Mouse (Mus musculus) heart, postnatal 0 days (tissue): ENCODE measurements around the gene Greb1.

ENCODE experiments used
- CTCF ChIP-seq: IDR thresholded peaks from 2 replicates; pipeline ENCODE4 v1.5.1; 2016; ENCODE audit warnings: antibody characterized with exemption, control low read depth, low read depth
- EP300 ChIP-seq: IDR thresholded peaks from 2 replicates; pipeline ENCODE4 v1.6.1; 2016; ENCODE audit warnings: antibody characterized with exemption, low read depth

DNA sequence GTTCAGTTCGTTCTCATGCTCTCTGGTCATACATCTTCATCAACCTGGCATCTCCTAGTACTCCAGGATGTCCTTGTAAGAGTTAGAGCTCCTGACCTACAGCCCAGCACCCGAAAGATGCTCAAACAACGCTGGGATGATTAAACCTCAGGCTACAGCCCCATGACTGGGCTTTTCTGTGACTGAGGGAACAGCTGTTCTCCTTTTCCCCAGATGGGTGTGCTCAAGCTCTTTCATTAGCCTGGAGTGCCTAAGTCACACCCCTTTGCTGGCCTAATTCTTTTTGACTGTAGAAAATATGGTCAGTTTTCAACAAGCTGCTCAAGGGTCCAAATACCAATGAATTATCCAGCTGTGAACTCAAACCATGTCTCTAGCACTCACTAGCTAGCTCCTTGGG, 7.4 kb upstream of the Greb1 start:
- TF ChIP-seq CTCF (peak; percentile 73), EP300 (no peak)
